19 mouse cellular contexts compared by ENCODE assay signal in genomic region chr6:146229519-146229918, GRCm38 (mm10).
DNase-seq lines count a peak whose midpoint lies in the region; ATAC-seq lines count a peak whose summit lies in the region.
"Had no signal": no experiment of that assay in that cellular context is flagged by ENCODE, and none has a peak within 500 bp of the region (broad histone marks: within the 10 kb centered on the region; RNA-seq: fewer than 3 reads in every experiment).

No protein-coding gene starts in this region.

- no peaks in the 10 kb centered on the region for H3K27me3 ChIP-seq in liver, embryonic 13.5 days
- H3K27me3 ChIP-seq in liver, embryonic 11.5 days (replicated peaks; ENCODE audit: control insufficient read depth, insufficient read depth, low read length) = no peaks in the 10 kb centered on the region
- no peaks in the 10 kb centered on the region for H3K27me3 ChIP-seq in limb, embryonic 10.5 days (ENCODE audit: low read depth, poor library complexity, severe bottlenecking)
- H3K27me3 ChIP-seq: CH12.LX; embryonic facial prominence, embryonic 13.5 days; forebrain, embryonic 13.5 days; heart, embryonic 13.5 days; hindbrain, embryonic 12.5 days had no signal

- no peak overlapping the region for H3K4me3 ChIP-seq in liver, embryonic 13.5 days (replicated peaks)
- H3K4me3 ChIP-seq in liver, embryonic 11.5 days (ENCODE audit: low read depth, low read length) = no peak overlapping the region
- no peak overlapping the region for H3K4me3 ChIP-seq in limb, embryonic 10.5 days
- H3K4me3 ChIP-seq: embryonic facial prominence, embryonic 13.5 days; forebrain, embryonic 13.5 days; heart, embryonic 13.5 days; hindbrain, embryonic 12.5 days had no signal

- H3K27ac ChIP-seq in liver, embryonic 13.5 days = peak overlapping the region; percentile 86
- H3K27ac ChIP-seq in liver, embryonic 11.5 days (ENCODE audit: low read depth, low read length) = no peak overlapping the region
- peak overlapping the region; percentile 30; the same call in 1 of the 2 replicates for H3K27ac ChIP-seq in limb, embryonic 10.5 days
- H3K27ac ChIP-seq: embryonic facial prominence, embryonic 13.5 days; forebrain, embryonic 13.5 days; heart, embryonic 13.5 days; hindbrain, embryonic 12.5 days had no signal

- 83% methylated on average over 9 of the region's 9 CpGs for WGBS in liver, embryonic 13.5 days (ENCODE audit: insufficient replicate concordance)
- WGBS in liver, embryonic 11.5 days = 81% methylated on average over 9 of the region's 9 CpGs
- 84% methylated on average over 9 of the region's 9 CpGs for WGBS in limb, embryonic 10.5 days

- H3K9me3 ChIP-seq in liver, embryonic 13.5 days (replicated peaks) = no peaks in the 10 kb centered on the region
- no peaks in the 10 kb centered on the region for H3K9me3 ChIP-seq in liver, embryonic 11.5 days (ENCODE audit: control insufficient read depth, low read length)
- no peaks in the 10 kb centered on the region for H3K9me3 ChIP-seq in limb, embryonic 10.5 days (replicated peaks)
- H3K9me3 ChIP-seq: embryonic facial prominence, embryonic 13.5 days; forebrain, embryonic 13.5 days; heart, embryonic 13.5 days; hindbrain, embryonic 12.5 days had no signal

- H3K4me1 ChIP-seq in liver, embryonic 13.5 days (replicated peaks) = peaks cover 57% of the 10 kb centered on the region
- peaks cover 9% of the 10 kb centered on the region; the same call in 1 of the 2 replicates for H3K4me1 ChIP-seq in liver, embryonic 11.5 days (replicated peaks; ENCODE audit: control insufficient read depth, insufficient read depth, low read length)
- H3K4me1 ChIP-seq in limb, embryonic 10.5 days = no peaks in the 10 kb centered on the region
- H3K4me1 ChIP-seq: heart, embryonic 13.5 days had no signal

- DNase-seq in liver, embryonic 13.5 days = no peak
- DNase-seq in liver, embryonic 11.5 days (ENCODE audit: low spot score) = no peak
- DNase-seq in Muller cell, postnatal 12 days (ENCODE audit: inconsistent ontology term) = peak; percentile 27
- no peak for DNase-seq in limb, embryonic 10.5 days (ENCODE audit: low spot score)
- no peak for DNase-seq in urinary bladder, postnatal 4 days (ENCODE audit: low spot score in 2 of 2)
- no peak for DNase-seq in right cerebral cortex, postnatal 25 days
- DNase-seq: adrenal gland, postnatal 14 days; cerebellum, adult 11-12 months; cerebellum, adult 9-10 months; cerebellum, postnatal 25 days; forebrain, postnatal 0 days; gastrocnemius, postnatal 25 days; heart, postnatal 4 days had no signal

- H3K9ac ChIP-seq in liver, embryonic 13.5 days = no peak overlapping the region
- no peak overlapping the region for H3K9ac ChIP-seq in liver, embryonic 11.5 days (ENCODE audit: low read depth, low read length)
- H3K9ac ChIP-seq: embryonic facial prominence, embryonic 13.5 days; forebrain, embryonic 13.5 days; forebrain, postnatal 0 days; heart, embryonic 13.5 days; hindbrain, embryonic 12.5 days had no signal

- H3K36me3 ChIP-seq in liver, embryonic 13.5 days = peaks cover 34% of the 10 kb centered on the region
- no peaks in the 10 kb centered on the region for H3K36me3 ChIP-seq in liver, embryonic 11.5 days (ENCODE audit: control insufficient read depth, insufficient read depth, low read length)
- no peaks in the 10 kb centered on the region for H3K36me3 ChIP-seq in limb, embryonic 10.5 days
- H3K36me3 ChIP-seq: embryonic facial prominence, embryonic 13.5 days; hindbrain, embryonic 12.5 days had no signal

- no peak for ATAC-seq in liver, embryonic 13.5 days (ENCODE audit: low read depth)
- no peak for ATAC-seq in liver, embryonic 11.5 days (replicated peaks; ENCODE audit: low FRiP score)
- ATAC-seq: forebrain, embryonic 13.5 days; hindbrain, embryonic 16.5 days had no signal

- H3K4me2 ChIP-seq in liver, embryonic 13.5 days = no peak overlapping the region
- no peak overlapping the region for H3K4me2 ChIP-seq in liver, embryonic 11.5 days
- H3K4me2 ChIP-seq: embryonic facial prominence, embryonic 13.5 days; forebrain, embryonic 13.5 days; heart, embryonic 13.5 days; hindbrain, embryonic 12.5 days had no signal
